Mouse (Mus musculus) embryo, embryonic 10.5 days (tissue): ENCODE data around the gene Kif22.
A peak's percentile ranks its signal among the peaks of the same experiment; 100 is the strongest.
"Not testable (repeated sequence)": the region's sequence is repeated elsewhere in the genome, so short reads cannot be mapped to it uniquely, and the experiment has no call there.

Experiments used
- DNase-seq: peaks from one replicate; pipeline ENCODE4 v3.0.0-alpha.2; 2015; ENCODE audit warnings: low spot score

Gene Kif22

GRCm38 (mm10) chr7:127041851-127042672 is at the start of gene Kif22:
Gene Kif22, minus strand, starts transcription at chr7:127042471.
- DNase-seq: peak; percentile 97

DNA sequence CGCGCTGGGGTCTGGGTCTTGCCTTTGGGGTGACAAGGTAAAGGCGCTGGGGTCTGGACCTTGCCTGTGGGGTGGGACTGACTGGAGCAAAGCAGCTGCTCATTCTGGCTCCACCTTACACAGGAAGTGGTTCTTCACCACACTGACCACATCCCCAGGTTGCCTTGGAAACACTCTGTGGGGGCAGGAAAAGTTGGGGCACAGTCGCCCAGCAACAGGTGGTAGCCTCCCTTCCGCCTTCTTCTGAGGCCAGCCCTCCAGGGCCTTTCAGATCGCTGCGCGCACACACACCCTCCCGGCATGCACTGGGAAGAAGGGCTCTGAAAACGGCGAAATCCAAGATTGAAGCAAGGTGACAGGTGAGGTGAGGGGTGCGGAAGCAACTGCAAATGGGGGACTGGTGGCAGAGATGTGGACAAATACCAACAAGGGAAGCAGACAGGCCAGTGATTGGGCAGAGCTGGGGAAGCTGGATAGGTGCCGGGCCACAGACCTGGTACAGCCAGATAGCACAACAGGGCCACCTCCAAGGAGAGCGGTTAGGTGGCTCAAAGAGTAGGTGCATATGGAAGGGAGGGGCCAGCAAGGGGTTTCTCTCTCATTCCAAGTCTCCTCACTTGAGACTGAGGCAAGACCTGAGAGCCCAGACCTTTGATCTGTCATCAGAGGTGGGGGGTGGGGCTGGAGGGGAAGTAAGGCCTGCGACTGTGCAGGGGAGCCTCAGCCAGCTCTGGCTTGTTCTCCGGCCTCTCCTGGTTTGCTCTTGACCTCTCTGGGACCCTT is 49.0 kb upstream of the Kif22 start, which contains the start of gene AI467606:
Gene AI467606, plus strand, starts transcription at position 246 of the 783 bp plus-strand sequence.
- DNase-seq: no peak

- DNase-seq: no peak
Observed at GRCm38 (mm10) chr7:127090154-127091113, 48.2 kb upstream of the Kif22 start.

DNA sequence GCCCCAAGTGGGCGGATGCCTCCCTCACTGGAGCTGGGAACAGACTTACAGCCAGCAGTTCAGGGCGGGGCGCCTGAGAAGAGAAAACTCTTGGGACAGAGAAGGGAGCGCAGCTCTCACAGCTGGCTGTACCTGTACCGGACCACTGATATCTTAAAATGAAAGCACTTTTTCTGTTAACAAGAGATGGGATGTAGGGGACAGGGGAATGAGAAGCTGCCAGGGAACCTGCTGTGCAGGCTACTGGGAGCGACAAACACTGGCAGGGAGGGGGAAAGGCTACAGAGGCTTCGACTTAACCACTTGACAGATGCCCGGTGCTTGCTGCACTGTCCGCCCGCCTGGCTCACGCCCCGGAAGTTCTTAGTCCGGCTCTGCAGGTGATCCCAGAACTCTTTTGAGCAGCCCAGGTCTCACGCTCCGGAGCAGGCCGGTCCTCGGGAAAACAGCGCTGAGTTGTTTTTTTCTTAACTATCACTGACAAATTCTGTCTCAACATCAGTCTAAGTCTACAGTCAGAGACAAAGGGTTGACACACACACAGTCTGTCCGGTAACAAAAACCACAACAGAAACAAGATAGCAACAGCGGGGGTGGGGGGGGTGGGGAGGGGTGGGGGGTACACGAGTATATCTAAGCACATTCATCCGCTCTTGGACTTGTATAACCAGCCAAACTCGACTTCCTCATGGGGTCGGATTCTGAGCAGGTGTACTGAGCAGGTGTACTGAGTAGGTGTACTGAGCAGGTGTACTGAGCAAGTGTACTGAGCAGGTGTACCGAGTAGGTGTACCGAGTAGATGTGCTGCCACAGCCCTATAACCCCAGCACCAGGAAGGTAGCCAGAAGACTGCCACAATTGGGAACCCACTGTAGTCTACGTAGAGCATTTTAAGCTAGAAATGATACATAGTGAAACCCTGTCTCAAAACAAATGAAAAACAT is 46.9 kb upstream of the Kif22 start:
- peak; percentile 29 for DNase-seq

DNA sequence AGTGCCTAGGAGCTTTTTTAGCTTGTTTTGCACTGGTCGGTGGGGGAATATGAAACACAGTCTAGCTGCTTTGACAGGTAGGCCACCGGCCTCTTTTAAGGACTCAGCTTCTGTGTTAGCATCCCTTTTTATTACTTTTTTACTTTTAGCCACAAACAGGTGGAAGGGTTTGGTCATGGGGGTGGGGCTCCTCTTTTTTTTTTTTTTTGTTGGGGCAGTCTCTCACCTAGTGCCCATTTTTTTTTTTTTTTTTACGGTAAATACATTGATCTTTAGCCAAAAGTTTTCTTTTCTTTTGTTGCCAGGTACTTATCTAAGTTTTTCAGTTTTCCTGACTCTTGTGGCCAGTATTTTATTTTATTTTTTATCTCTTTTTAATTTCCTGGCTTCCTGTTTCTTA is 45.8 kb upstream of the Kif22 start:
- no peak for DNase-seq

DNA sequence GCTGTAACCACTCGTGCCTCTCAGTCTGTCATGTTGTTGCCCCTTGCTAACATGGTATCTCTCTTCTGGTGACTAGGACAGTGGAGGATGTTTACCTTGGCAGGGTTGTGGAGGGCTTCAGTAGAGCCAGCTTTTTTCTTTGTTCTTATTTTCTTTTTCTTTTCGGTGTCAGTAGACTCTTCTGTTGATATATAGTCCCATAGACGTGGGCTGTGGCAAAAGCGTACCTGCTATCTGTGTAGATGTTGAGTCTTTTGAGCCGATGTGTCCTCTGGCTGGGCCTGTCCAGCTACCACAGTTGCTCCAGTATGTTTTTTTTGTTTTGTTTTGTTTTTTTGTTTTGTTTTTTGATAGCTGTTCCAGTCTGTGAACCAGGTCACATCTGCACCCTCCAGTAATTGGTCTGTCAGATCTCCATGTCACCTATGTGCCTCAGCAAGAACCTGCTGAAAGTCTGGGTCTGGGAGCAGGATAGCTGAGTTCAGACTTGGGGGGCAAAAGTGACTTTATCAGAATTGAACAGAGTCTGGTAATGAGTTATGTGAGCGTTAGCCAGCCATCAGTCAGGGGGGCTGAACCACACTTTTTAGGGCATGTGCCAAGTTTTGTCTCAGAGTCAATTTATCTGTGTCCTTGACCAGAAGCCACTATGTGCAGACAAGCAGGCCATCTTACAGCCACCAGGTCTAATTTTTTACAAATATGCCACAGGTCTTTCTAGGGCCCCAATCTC is 45.2 kb upstream of the Kif22 start, which contains the start of gene Zg16:
Gene Zg16, minus strand, starts transcription at position 51 of the 733 bp plus-strand sequence.
- not testable (repeated sequence) for DNase-seq

GRCm38 (mm10) chr7:127085751-127086150 is 43.5 kb upstream of the Kif22 start:
- DNase-seq: not testable (repeated sequence)

GRCm38 (mm10) chr7:127084794-127085193 is 42.5 kb upstream of the Kif22 start:
- DNase-seq: no peak

DNA sequence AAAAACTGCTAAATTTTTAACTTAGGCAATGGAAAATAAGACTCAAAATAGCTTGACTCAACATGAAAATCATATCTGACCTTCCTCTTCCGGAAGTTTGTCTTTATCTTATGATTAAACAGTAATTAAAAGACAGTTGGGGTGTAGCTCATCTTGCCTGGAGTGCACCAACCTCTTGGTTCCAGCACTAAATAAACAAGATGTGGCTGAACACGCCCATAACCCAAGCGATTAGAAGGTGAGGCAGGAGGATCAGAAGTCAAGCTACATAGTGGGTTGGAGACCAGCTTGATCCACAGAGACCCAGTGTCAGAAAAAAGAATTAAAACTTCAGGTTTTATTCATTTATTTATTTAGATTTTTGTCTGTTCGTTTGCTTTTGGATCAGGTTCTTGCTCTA is 41.4 kb upstream of the Kif22 start:
- DNase-seq: no peak

DNA sequence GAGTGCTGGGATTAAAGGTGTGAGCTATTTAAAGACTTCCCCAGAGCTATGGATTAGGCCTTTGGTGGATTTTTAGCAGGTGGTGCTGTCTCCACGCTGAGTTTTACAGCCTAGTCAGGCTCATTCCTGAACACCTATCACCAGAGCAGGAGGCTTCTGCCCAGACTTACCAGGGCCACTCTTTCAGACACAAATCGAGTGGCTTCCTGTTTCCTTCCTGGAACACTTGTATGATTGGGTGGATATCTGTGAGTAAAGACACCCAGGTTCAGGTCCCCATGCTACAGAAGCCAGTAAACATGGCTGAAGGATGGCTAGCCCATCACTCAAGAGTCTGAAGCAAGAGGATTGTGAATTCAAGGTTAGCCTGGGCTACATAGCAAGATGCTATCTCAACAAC is 40.7 kb upstream of the Kif22 start:
- no peak for DNase-seq

GRCm38 (mm10) chr7:127082271-127082670 is 40.0 kb upstream of the Kif22 start:
- DNase-seq: no peak

GRCm38 (mm10) chr7:127080045-127080444 is 37.8 kb upstream of the Kif22 start:
- DNase-seq: no peak

DNA sequence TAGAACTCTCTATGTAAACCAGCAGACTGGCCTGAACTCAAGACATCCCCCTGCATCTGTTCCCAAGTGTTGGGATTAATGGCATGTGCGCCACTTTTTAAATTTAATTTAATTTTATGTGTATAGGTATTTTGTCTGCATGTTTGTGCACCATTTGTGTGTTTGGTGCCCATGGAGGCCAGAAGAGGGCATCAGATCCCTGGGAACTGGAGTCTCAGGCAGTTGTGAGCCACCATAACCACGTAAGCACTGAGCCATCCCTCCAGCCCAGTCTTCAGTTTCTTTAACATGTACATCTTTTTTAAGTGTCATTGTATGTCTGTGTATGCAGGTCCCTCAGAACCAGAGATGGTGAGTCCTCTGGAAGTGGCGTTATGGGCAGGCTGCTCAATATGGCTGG is 35.4 kb upstream of the Kif22 start:
- no peak for DNase-seq

- DNase-seq: no peak
Observed at GRCm38 (mm10) chr7:127076188-127076587, 33.9 kb upstream of the Kif22 start.

DNA sequence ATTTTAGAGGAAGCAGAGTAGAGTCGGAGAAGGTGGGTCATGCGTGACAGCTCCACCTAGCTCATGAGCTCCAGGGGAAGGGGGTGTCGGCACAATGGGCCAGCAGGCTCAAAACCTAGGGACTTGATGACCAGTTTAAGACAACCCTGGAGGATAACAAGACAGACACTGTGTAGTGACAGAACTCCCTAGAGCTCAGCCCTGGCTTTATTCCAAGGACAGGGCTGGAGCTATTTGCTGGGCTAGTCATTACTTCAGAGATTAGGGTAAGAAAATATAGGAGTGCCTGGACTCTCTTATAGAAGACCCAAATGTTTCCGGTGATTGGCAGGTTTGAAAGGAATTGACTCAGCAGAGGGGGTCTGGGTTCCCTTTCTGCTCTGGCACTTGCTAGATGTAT is 30.9 kb upstream of the Kif22 start:
- DNase-seq: no peak

DNA sequence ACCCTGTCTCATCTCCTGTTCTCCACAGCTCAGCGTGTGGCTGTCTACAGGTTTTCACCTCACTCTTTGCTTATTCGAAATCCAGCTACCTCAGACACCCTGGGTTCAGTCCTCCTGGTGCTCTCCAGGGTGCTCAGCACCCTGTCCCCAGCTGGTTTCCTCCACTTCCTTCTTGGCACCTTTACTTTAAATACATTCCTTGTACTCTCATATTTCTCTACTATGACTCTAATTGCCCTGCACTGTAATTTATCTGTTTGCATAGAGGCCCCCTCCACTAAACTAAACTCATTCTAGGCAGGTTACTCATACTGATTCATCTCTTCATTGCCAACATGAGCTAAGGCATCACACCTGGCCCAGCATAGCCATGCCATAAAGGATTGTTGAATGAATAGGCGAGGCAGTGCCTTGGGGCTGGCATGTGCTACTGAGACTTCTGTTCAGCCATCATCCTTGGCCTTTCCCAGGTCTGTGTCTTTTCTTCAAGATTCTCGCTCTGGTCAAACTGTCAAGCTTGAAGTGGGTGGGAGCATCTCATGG is 28.7 kb upstream of the Kif22 start:
- no peak for DNase-seq

DNA sequence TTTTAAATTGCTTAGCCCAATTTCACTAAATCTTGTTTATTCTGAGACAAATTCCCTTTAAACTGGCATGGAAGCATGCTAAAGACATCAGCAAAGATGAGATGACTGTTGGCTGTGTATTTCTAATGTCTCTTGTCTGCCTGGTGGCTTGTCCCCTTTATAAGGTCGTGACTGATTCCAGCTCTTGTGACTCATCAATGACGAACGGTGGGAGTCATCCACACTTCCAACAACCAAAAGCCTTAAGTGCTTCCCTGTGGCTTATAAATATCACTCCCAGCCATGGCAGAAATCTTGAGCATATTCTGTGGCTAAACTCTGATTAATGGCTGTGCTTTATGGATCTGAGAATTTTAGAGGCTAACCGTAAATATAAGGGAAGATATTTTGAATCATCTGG is 24.0 kb upstream of the Kif22 start:
- DNase-seq: no peak

DNA sequence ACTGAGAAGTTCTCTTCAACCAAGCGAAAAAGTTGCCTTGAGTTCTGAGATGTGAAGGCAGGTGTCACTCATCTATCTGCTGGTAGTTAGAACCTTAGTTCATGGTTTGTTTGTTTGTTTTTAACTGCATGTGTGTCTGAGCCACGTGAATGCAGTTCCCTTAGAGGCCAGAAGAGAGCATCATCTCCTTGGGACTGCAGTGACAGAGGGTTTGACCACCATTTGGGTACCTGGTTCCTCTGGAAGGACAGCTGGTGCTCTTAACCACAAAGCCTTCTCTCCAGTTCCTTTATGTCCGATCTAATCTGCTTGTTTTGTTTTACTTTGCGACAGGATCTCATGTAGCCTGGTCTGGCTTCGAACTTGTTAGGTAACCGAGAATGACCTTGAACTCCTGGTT is 23.3 kb upstream of the Kif22 start:
- no peak for DNase-seq

- DNase-seq: no peak
Observed at GRCm38 (mm10) chr7:127055026-127055585, 12.8 kb upstream of the Kif22 start.
